ENCODE assay signal across 12 mouse cellular contexts in the genomic region with DNA sequence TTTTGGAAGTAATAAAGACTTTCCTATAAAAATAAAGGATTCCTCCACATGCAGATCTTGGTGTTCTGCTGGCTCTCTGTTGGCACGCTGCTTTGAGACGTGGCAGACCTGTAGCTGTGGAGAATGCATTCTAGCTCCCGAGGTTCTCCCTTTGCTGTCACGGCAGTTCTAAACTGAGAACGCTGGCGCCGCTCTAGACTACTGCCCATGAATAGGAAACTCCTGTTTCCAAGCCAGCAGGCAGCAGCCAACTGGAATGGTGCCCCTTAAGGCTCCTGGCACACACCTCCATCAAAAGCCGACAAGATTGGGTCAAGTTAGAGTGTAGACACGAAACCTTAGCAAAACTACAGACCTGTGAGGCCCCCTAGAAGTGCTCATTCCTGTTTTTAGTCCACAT. TPM values are rescaled to one million over a fixed set of nuclear protein-coding genes. Genes with fewer than 3 reads are reported as not detected.
A peak's percentile ranks its signal among the peaks of the same experiment; 100 is the strongest.
DNase-seq lines count a peak whose midpoint lies in the region; ATAC-seq and TF ChIP-seq lines count a peak whose summit lies in the region.
"Had no signal": no experiment of that assay in that cellular context is flagged by ENCODE, and none has a peak within 500 bp of the region (broad histone marks: within the 10 kb centered on the region; RNA-seq: fewer than 3 reads in every experiment).

No protein-coding gene starts in this region.

- H3K9me3 ChIP-seq in heart, embryonic 11.5 days (replicated peaks; ENCODE audit: control insufficient read depth, low read length), result no peaks in the 10 kb centered on the region

- no peak overlapping the region for H3K9ac ChIP-seq in heart, adult 2 months (ENCODE audit: low read depth, low read length)
- H3K9ac ChIP-seq in heart, embryonic 11.5 days (ENCODE audit: low read depth, low read length), result no peak overlapping the region

- H3K4me1 ChIP-seq in heart, adult 2 months (ENCODE audit: control insufficient read depth, insufficient read depth, low read length), result peaks cover 1% of the 10 kb centered on the region; the same call in 1 of the 2 replicates
- no peaks in the 10 kb centered on the region for H3K4me1 ChIP-seq in heart, embryonic 11.5 days (ENCODE audit: control insufficient read depth, insufficient read depth, low read length)

- no peaks in the 10 kb centered on the region for H3K27me3 ChIP-seq in heart, adult 2 months (ENCODE audit: control insufficient read depth, insufficient read depth, low read length)
- H3K27me3 ChIP-seq in heart, embryonic 11.5 days (ENCODE audit: control insufficient read depth, insufficient read depth, low read length), result no peaks in the 10 kb centered on the region

- intact Hi-C loops in heart, adult 2 months (cut with DNase I), result no loop called here

- WGBS in heart, adult 2 months, result 62% methylated on average over 9 of the region's 9 CpGs
- WGBS in heart, embryonic 11.5 days (ENCODE audit: insufficient replicate concordance), result 88% methylated on average over 9 of the region's 9 CpGs

- 0 out of 2 replicates have a peak, but pooled peaks have one; percentile 39 for TF ChIP-seq EP300 in heart, adult 2 months (IDR thresholded peaks at IDR 0.05; ENCODE audit: insufficient read depth, low read depth, low read length)

- no peak for TF ChIP-seq POLR2A in heart, adult 2 months (IDR thresholded peaks at IDR 0.05; ENCODE audit: insufficient read depth, low read depth, low read length)

- H3K4me3 ChIP-seq in heart, adult 2 months, result no peak overlapping the region
- H3K4me3 ChIP-seq in heart, embryonic 11.5 days (ENCODE audit: low read depth, low read length), result no peak overlapping the region

- ATAC-seq in heart, embryonic 11.5 days (replicated peaks; ENCODE audit: insufficient number of reproducible peaks, low FRiP score, low TSS enrichment), result no peak
- ATAC-seq: CD4-positive, CD25-positive, alpha-beta regulatory T cell, adult 4 months; intestine, embryonic 16.5 days; midbrain, embryonic 16.5 days had no signal

- H3K36me3 ChIP-seq in heart, adult 2 months (ENCODE audit: control insufficient read depth, insufficient read depth, low read length), result no peaks in the 10 kb centered on the region
- no peaks in the 10 kb centered on the region for H3K36me3 ChIP-seq in heart, embryonic 11.5 days (ENCODE audit: control insufficient read depth, insufficient read depth, low read length)

- TF ChIP-seq CTCF in heart, adult 2 months (IDR thresholded peaks at IDR 0.05), result 0 out of 2 replicates have a peak, but pooled peaks have one; percentile 5

- peak overlapping the region; percentile 51 for H3K27ac ChIP-seq in heart, adult 2 months
- no peak overlapping the region for H3K27ac ChIP-seq in heart, embryonic 11.5 days (ENCODE audit: low read depth, low read length)

- no peaks in the 10 kb centered on the region; the same call in 1 of the 2 replicates for H3K79me2 ChIP-seq in heart, adult 2 months (replicated peaks; ENCODE audit: control insufficient read depth, insufficient read depth, low read length)

- no peak overlapping the region for H3K4me2 ChIP-seq in heart, embryonic 11.5 days

- DNase-seq in heart, adult 2 months, result peak; percentile 56 to 69
- peak; percentile 87 for DNase-seq in brain, adult 2 months (ENCODE audit: low read depth, low spot score)
- DNase-seq in cerebellum, postnatal 36 days, result peak; percentile 75 to 76
- peak; percentile 63 for DNase-seq in heart, postnatal 4 days
- DNase-seq in MN1 (ENCODE audit: low spot score), result no peak
- no peak for DNase-seq in spleen, adult 18-20 months
- no peak for DNase-seq in urinary bladder, postnatal 4 days (ENCODE audit: low spot score in 2 of 2)
- DNase-seq: thymus, adult 2 months had no signal

RNA-seq across cellular contexts. Expression of a gene that starts 10.8 kb away (rescaled TPM):
- 10 to 100 TPM; 34.9 to 40.5 TPM for total RNA-seq in heart, adult 2 months (2021)
- 73.4 and 116 TPM in 2 replicates for polyA plus RNA-seq in heart, adult 2 months (2012; rRNA removed)
- 35.5 and 41.1 TPM in 2 replicates for polyA plus RNA-seq in heart, embryonic 11.5 days (2014; fragmentation: Nextera tagmentation; extraction: Ambion mirVana)
- 10 to 100 TPM; 53.5 to 55.8 TPM for total RNA-seq in heart, postnatal 4 days (2021)

RNA-seq across cellular contexts. Expression of a gene that starts 37.7 kb away (rescaled TPM):
- under 1 TPM; 0.26 to 0.48 TPM for total RNA-seq in heart, adult 2 months (2021)
- not detected in 2 replicates for polyA plus RNA-seq in heart, adult 2 months (2012; rRNA removed)
- not detected in 2 replicates for polyA plus RNA-seq in heart, embryonic 11.5 days (2014; fragmentation: Nextera tagmentation; extraction: Ambion mirVana)
- under 1 TPM; 0.14 to 0.25 TPM for total RNA-seq in heart, postnatal 4 days (2021)
- polyA plus RNA-seq: CD4-positive, CD25-positive, alpha-beta regulatory T cell, adult 4 months had no signal

RNA-seq across cellular contexts. Expression of a gene that starts 38.4 kb away (rescaled TPM):
- total RNA-seq in heart, adult 2 months (2021), result 10 to 100 TPM; 71.4 to 78.8 TPM
- 51.8 and 79.0 TPM in 2 replicates for polyA plus RNA-seq in heart, adult 2 months (2012; rRNA removed)
- polyA plus RNA-seq in heart, embryonic 11.5 days (2014; fragmentation: Nextera tagmentation; extraction: Ambion mirVana), result 139 and 148 TPM in 2 replicates
- total RNA-seq in heart, postnatal 4 days (2021), result 10 to 100 TPM; 72.9 to 73.6 TPM

RNA-seq across cellular contexts. Expression of a gene that starts 38.5 kb away (rescaled TPM):
- total RNA-seq in heart, adult 2 months (2021), result 100 to 1,000 TPM; 260 to 292 TPM
- 184 and 200 TPM in 2 replicates for polyA plus RNA-seq in heart, adult 2 months (2012; rRNA removed)
- 335 and 336 TPM in 2 replicates for polyA plus RNA-seq in heart, embryonic 11.5 days (2014; fragmentation: Nextera tagmentation; extraction: Ambion mirVana)
- 100 to 1,000 TPM; 398 to 399 TPM for total RNA-seq in heart, postnatal 4 days (2021)

Comparison
In these comparisons a context has a peak if more than half of its experiments do, and no peak if none do; other contexts are left out.
1. DNase-seq: peak in heart, adult 2 months (2 of 2), brain, adult 2 months (single experiment), cerebellum, postnatal 36 days (2 of 2) and heart, postnatal 4 days (single experiment); none in MN1 (single experiment), spleen, adult 18-20 months (0 of 2) and urinary bladder, postnatal 4 days (0 of 2).